Mouse (Mus musculus): Measurements from ENCODE around the gene Olfr463. TPM values are rescaled to one million over a fixed set of nuclear protein-coding genes. Genes with fewer than 3 reads are reported as not detected.
A peak's percentile ranks its signal among the peaks of the same experiment; 100 is the strongest.
"Not testable (repeated sequence)": the region's sequence is repeated elsewhere in the genome, so short reads cannot be mapped to it uniquely, and the experiment has no call there.

Gene Olfr463
- not detected for polyA plus RNA-seq (2017; shearing (Covaris generic))

DNA sequence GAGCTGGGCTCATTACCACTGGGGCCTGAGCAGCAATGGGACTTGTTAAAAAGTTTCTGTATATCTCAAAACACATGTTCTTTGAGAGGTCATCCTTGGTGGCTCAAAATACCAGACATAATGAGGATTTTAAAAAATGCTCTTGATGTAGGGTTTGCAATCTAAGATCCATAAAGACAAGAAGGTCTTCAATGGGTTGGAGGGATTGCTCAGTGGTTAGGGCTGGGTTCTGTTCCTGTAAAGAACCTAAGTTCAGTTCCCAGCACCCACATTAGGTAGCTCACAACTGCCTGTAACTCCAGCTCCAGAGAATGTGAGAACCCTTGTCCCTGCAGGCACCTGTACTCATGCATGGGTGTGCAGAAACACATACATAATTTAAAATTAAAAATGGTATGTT, at the start of gene Olfr463:
Gene Olfr463 (minus strand): TSS at position 101 of the 400 bp plus-strand sequence.
- no peak for ATAC-seq

DNA sequence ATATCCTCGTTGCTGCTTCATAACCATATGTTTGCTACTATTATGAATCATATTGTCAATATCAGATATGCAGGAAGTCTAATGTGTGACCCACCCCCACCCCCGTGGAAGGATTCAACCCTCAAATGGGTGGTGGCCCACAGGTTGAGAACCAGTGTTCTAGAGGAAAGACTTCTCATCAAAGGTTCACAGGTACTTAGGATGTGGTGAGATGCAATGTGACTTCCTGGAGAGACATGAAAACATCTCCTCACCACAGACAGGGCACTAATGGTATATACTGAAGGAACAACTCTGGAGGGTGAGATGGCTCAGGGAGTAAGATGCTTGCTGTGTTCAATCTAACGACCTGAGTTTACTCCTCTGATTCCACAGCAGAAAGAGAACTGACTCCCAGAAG, 38.3 kb upstream of the Olfr463 start:
- peak; percentile 96 for ATAC-seq

DNA sequence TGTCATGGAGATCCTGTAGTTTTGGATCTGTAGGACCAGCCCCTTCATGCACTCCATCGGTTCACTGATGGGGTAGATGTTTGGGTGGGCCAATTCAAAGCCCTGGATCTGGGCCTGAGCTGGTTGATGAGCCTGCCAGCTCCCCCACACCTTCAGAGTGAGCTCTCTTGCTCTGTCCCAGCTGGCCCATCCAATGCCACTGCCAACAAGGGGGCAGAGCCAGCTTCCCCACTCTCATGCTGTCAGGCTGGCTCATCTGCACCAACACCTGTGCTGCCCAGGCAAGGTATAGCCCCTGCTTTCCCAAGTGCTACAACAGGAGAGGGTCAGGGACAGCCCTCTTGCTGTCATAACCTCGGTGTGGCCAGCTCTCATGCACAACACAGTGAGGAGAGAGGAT, 36.5 kb upstream of the Olfr463 start:
- ATAC-seq, result no peak

DNA sequence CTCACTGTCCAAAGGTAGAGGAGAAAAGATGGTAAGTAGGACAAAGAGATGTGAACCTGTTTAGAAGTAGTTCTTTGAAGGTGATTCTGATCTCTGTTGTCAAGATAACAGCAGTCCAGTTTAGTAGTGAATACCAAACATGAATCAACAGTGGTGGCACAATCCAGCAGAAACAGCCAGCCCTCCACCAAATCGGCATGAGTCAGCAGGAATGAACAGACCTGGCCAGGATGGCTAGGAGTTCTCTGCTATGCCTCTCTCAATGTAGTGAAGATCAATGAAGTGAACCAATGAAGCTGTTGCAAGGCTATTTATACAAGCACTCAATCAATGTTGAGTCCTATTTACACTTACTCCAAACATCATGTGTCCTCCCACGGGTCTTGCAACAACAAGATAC, 33.2 kb upstream of the Olfr463 start:
- no peak for ATAC-seq

DNA sequence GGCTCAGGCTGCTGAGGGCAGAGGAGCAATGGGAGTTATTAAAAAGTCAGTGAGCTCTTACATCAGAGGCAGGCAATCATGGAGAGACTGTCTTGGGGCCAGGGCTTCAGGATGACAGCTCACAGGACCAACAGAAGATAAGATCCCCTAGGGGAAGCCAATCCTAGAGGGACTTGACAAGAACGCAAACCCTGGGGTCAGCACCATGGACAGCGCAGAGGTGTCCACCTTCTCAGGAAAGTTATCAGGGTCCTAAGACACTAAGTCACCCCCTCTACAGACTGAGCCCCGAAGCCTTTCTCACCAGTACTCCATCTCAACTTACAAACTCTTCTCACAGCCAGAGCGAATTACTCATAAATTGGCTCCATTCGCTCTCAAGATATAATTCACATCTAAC, 23.8 kb upstream of the Olfr463 start, which contains the start of gene Olfr464:
Gene Olfr464 (minus strand): TSS at position 2 of the 400 bp plus-strand sequence.
- no peak for ATAC-seq

DNA sequence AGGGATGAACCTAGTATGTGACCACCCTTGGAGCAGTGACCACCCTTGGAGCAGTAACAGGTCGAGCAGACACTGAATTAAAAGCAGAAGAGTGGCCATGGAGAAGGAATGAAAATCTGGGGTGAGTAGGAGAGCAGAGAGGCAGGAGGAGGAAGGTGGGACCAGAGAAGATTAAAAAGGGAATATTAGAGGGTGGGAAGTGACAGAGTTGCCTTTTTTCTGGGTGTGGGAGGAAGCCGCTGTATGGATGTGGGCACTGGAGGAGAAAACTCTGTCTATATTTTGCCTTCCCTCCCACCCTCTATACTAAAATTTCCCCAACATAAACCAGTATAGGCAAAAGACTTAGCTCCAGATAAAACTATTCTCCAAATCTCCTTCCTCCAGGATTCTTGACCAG, 23.1 kb upstream of the Olfr463 start:
- ATAC-seq, result no peak

DNA sequence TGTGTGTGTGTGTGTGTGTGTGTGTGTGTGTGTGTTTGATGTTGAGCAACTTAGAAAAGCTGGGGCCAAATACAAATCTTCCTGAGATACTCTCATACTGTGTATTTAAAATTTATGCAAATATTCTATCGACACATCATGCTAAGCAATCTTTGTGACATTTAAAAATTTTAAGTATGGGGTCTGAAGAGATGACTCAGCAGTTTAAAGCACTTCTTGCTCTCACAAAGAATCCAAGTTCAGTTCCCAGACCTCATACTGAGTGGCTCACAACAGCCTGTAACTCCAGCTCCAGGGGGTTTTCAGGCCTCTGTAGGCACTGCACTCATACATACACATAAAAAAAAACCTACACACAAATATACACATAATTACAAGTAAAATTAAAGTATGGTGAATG, 18.8 kb upstream of the Olfr463 start:
- ATAC-seq, result no peak

DNA sequence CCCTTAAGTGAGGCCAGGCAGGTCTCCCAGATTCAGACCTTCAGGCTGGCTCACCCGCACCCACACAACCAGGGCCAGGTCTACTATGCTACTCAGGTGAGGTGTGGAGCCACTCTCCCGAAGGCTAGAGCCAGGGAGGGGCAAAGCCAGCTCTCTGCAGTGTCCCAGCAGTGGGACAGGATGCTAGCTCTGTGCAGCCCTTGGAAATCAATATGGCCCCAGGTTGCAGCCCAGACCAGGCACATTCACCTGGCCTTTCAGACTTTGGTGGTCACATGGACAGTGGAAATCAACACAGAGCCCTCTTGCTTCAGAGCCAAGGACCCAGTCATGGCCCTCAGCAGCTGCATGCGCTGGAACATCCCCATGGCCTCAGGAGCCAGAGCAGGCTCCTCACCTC, 7.1 kb upstream of the Olfr463 start:
- ATAC-seq, result no peak

DNA sequence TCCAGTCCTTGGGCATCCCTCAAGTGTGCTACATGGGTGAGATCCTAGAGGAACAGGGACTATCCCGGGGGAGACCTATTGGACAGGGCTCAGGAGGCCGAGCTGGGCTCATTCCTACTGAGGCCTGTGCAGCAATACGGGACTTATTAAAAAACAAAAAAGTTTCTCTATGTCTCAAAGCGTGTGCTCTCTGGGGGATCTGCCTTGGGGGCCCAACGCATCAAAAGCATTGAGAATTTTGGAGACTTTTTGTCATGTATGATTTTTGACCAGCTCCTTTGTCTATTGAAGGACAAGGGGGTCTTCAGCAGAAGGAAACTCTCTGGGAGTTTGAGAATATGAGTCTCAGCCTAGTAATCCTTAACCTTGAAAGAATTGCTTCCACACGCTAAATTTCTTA, 5.0 kb downstream of the Olfr463 start, which contains the start of gene Olfr462:
Gene Olfr462 (minus strand): TSS at position 101 of the 400 bp plus-strand sequence.
- ATAC-seq, result no peak

DNA sequence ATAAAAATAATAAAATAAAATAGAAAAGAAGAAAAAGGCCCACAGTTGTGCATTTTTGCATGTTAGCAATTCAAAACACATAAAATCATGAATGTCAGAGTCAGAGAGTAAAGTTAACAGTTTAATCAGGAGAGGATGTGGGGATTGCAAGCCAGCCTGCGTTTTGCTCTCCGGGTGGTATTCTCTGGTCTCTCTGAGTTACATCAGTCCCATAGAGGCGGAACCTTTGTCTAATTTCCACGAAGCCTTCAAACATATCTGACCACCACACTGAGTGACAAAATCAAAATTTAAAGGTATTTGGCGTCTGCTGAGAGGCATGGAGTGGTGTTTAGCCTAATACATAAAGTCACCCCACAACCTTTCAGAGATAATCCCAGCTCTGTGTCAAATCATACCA, 12.3 kb downstream of the Olfr463 start:
- ATAC-seq, result no peak

DNA sequence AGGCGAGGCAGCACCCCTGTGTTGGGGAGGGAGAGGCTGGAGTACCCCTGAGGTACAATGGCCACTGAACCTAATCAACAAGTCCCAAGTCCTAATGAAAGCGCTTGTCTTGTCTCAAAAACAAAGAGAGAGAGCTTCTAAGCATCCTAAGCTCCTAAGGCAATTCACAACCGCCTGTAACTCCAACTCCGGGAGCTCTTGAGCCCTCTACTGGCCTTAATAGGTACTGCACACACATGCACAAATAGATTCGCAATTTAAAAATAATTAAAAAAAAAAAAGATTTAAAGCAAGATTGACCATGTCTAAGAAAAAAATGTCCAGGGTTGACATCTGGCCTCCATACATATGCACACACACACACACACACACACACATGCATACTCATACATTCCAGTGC, 13.7 kb downstream of the Olfr463 start:
- no peak for ATAC-seq

DNA sequence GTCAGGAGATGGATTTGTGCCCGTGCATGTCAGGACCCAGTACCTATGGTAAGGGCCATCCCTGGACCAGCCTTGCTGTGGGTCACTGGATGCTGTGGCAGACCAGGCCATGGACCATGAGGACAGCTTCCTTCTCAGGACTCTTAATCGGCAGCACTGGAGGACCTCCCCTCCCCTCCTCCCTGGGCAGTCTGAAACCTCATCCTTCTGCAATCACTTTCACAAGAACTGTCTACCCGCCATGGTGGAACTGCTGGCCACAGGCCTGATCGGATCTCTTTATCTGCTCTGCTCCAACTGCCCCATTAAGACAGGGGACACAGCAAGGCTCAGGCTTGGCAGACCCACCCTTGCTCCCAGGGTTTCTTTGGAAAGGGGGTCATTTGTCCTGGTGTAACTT, 15.5 kb downstream of the Olfr463 start:
- no peak for ATAC-seq

DNA sequence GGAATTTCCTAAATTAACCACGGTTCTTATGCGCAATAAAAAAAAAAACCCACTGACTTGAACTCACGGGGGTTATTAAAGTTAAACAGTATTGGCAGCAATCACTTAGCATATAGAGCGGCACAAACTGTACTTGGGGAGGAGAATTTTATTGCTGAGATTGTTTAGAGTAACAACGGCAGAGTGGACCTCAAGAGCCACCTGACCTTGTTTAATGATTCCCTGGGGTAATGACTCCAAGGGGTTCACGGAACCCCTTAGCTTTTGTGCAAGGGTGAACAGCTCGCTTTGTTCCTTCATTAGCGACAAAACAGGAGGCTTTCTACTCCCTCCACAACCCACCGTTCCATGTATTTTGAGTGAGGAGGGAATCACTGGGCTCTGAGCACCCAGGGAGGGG, 17.4 kb downstream of the Olfr463 start:
- ATAC-seq, result no peak

DNA sequence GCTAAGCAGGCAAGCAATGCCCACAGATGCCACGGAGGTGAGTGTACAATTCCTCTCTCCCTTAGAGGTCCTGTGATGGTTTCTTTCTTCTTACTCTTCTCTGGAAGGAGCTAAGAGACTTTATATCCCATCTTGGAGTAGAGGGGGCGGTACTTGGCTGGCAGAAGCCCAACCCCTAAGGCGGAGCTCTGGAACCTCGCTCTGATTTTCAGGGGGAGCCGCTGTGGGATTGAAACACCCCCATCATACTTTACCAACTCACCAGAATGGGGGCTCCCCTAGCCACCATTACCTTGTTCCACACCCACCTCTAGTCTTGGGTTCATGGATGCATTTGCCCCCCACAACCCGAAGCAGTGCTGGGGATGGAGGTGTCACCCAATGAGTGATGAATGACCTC, 21.8 kb downstream of the Olfr463 start, which contains the start of gene Epx:
Gene Epx (minus strand): TSS at position 101 of the 400 bp plus-strand sequence.
- ATAC-seq, result no peak

DNA sequence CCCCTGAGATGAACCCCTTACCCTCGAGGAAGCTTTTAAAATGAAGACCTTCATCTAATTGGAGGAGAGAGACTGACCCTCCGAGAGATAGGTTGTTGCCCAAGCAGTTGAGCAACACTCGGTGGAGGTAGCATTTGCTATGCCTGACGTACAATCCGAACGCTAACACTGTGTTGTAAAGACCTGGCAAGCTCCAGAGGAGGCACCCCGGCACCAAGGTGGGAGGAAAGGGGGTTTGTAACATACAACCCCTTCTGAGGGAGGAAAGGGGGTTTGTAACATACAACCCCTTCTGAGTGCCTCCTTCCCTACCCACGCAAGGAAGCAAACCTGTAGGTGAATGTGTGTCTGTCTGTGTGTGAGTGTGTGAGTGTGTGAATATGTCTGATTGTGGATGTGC, 25.4 kb downstream of the Olfr463 start:
- no peak for ATAC-seq

DNA sequence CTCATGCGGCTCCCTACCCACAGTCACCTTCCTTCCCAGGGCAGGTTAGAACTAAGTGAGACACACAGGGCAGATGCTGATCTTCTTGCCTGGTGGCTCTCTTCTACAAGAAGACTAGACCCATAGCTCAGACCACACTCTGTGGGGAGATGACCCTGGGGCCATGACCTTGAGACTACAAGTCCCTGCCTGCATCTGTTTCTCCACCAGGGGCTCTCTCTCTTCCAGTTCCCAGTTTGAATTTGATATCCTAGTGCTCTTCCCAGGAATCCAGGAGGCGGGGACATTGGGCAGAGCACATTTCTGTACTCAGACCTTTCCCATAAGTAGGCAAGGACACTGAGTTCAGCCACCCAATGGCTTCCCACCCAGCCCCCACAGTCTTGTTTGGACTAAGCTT, 27.1 kb downstream of the Olfr463 start:
- no peak for ATAC-seq

DNA sequence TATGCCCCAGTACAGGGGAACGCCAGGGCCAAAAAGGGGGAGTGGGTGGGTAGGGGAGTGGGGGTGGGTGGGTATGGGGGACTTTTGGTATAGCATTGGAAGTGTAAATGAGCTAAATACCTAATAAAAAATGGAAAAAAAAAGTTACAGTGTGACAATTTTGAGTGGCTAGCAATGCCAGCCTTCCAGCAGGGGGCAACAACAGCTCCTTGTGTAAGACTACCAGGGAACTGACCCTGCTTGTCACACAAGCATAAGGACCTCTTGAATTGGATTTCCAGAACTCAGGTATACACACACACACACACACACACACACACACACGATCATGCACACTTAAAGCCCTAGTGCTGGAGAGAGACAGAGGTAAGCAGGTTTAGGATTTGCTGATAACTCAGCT, 30.3 kb downstream of the Olfr463 start:
- ATAC-seq, result not testable (repeated sequence)

DNA sequence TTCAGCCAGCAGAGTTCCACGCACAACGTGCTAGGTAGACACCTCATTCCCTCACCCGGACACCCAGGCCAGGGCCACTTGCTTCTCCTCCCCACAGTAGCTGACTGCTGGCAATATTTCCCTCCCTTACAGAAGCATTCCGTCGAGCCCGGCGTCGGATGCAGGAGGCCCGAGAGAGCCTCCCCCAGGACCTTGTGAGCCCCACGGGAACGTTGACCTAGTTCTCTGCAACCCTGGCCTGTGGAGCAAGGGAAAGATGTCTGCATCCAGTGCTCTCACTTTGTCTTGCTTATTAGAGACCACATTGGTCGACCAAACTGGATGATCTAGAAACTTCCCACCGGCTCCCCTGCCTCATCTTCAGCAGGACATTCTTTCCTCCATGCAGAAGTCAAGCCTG, 34.4 kb downstream of the Olfr463 start:
- no peak for ATAC-seq

DNA sequence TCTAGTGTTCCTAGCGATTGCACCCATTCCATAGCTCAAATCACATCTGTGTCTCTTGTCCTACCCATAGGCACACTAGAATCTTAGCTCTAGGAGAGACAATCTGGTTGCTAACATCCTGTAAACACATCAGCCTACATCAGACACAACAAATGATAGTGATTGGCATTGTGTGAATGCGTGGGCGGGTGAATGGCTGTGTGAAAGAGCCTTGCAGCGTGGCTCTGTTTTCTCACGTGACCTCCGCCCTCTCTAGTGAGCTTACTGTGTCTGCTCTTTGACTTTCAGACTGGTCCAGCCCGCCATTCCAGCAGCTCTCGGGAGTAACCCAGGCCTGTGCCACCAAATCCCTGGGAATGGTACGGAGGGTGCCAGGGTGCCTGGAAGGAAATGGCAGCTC, 36.8 kb downstream of the Olfr463 start:
- ATAC-seq, result no peak

DNA sequence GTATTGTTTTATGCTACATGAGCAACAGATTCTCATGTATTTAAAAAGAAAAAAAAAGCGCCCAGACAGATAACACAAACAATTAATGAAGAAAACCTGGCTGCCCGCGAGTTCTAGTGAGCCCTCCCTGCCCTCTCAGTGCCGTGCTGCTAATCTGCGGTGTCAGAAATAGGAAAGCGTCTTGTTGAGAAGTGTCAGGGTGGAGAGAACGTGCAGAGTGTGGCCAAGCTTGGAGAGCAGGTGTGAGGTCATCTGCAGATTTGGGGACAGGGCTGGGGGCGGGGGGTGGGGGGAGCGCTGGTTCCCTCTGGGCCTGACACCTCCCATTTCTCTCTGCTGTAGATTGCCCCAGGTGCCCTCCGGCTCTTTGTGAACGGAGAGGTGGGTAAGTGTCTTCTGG, 37.9 kb downstream of the Olfr463 start:
- no peak for ATAC-seq

DNA sequence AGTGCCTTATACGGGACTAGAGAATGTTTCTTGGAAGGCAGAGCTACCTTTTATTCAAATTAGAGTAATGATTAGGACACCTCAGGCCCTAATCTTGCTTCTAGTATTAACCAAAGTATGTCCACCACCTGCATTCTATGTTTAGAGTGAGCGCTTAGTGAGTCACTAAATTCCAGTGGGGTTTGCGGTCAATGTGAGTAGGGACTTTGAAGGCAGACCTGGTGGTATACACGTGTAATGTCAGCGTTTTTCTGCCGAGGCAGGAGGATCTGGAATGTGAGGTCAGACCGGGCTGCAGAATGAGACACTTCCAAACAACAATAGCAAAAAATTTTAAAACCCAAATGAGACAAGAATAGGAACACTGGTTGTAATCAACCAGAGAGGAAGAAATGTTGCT, 42.6 kb downstream of the Olfr463 start:
- no peak for ATAC-seq

DNA sequence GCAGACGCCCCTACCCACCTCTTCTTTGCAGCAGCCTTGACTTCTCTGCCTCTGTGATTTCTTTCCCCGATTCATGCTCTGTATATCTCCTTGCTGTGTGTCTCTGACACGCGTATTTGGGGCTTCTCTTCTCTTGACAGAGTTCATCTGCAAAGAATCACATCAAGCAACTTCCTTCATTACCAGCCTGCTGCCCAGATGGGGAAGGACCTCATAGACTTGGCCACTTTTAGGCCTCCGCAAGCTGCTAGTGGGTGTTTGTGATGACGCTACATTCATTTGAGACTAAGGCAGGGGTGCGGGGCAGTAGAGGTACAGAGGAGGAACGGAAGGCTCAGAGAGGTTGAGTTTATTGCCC, 43.6 kb downstream of the Olfr463 start:
- peak; percentile 21 for ATAC-seq

DNA sequence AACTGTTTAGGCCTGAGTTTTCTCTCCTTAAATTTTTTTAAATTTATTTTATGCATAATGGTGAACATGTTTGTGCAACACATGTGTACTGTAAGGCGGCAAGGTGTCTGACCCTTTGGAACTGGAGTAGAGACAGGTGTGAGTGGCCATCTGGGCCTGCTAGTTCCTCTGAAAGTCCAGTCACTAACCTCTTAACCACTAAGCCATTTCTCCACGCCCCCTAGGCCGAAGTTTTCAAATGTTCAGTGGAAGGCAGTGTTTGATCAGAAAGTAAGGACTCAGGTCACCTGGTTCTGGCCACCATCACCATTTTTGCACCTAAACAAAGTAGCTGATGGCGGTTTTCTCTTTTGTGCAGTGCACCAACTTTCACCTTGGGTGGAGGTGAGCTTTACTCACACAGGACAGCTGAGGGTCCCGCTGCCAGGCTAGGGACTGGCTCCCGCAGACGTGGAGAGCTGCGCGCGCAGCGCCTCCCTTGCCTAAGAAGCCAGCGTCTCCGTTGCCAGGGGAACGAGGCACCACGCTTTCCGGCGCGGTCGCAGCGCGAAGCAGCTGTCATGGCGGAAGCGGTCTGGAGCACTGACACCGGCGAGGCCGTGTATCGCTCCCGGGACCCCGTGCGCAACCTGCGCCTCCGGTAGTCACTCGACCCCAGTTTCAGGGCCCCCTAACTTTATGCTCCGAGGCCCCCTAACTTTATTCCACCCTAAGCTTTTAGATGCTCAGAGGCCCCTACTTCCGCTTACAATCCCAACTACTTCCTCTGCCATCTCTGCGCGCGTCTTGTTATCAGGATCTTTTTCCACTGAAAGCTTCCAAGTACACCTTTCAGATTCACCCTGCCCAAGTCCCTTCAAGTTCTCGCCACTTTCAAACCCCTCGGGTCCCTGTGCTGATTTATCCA, 44.2 kb downstream of the Olfr463 start, which contains the start of gene Mks1:
Gene Mks1 (plus strand): TSS at position 526 of the 907 bp plus-strand sequence.
- peak; percentile 99 for ATAC-seq

DNA sequence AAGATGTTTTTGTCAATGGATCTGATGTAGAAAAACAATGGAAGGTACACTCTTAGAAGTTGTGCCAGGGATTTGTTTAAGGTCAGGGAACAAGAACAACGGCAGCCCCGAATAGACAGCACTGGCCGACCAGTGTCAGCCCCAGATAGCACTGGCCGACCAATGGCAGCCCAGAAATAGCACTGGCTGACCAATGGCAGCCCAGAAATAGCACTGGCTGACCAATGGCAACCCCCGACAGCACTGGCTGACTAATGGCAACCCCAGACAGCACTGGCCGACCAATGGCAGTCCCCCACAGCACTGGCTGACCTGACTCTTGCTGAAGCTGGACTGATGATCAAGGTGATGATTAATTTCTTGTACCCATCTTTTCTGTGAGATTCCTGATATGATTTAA, 49.3 kb downstream of the Olfr463 start:
- ATAC-seq, result no peak

All from CD4-positive, CD25-positive, alpha-beta regulatory T cell, adult 4 months (primary cell).